Mouse (Mus musculus) urinary bladder, adult 2 months (tissue): ENCODE measurements around the gene Tbc1d10a. TPM values are rescaled to one million over a fixed set of nuclear protein-coding genes. Genes with fewer than 3 reads are reported as not detected.

Experiments used
- DNase-seq: peaks from one replicate; pipeline ENCODE4 v3.0.0; 2022; ENCODE audit warnings: low spot score
- polyA plus RNA-seq: library from polyadenylated mRNA; depleted of rRNA; stranded (reverse); fragments of >200 nt; gene quantifications from 2 replicates; pipeline ENCODE4 v1.2.3, GENCODE M21; 2012; rRNA removed

Gene Tbc1d10a
- polyA plus RNA-seq, result 92.5 and 137 TPM in 2 replicates

DNA sequence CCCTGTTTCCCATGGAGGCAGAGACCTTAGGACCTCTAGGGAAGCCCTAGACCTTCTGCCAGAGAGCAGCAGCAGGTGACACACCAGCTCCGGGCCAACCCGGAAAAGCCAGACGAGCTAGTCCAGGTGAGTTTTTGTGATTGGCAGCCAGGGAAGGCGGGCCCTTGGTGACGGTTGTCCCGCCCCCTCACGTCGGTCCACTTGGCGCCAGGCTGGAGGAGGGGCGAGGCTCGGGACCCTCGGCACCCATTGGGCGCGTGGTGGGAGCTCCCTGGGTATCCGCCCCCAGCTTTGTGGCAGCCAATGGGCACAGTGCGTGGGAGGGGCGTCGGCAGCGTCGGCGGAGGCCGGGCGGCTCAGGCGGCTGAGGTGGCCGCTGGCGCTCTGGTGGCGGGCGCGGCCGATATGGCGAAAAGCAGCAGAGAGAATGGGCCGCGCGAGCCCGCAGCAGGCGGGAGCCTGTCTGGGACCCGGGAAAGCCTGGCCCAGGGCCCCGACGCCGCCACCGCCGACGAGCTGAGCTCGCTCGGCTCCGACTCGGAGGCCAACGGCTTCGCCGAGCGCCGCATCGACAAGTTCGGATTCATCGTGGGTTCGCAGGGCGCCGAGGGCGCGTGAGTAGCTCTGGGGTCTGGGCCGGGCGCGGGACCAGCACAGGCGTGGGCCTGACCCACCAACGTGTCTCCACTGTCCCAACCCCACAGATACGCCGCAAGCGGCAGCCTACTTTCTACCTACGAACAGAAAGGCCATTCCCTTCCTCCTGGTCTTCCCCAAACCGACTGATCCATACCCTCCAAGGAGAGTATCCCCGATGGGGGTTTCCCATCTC, at the start of gene Tbc1d10a:
Gene Tbc1d10a (plus strand): TSS at position 304 of the 832 bp plus-strand sequence.
- DNase-seq, result peak; percentile 95

DNA sequence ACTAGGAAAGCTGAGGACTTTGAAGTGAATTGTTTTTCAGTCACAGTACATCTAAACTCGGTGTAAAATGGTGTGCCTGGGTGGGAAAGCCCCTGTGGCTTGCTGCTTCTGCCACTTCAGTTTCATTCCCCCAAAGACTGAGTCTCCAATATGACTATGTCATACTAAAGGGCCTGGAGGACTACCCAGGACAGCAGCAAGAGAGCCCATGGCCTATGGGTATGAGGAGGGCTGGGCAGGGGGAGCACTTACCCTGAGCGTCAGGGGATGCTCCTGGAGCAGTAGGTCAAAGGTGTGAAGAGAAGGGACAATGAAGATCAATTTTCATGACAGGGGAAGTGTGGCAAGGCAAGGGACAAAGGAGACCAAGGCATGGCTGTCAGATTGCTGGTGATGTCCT, 47.6 kb upstream of the Tbc1d10a start:
- DNase-seq, result no peak

DNA sequence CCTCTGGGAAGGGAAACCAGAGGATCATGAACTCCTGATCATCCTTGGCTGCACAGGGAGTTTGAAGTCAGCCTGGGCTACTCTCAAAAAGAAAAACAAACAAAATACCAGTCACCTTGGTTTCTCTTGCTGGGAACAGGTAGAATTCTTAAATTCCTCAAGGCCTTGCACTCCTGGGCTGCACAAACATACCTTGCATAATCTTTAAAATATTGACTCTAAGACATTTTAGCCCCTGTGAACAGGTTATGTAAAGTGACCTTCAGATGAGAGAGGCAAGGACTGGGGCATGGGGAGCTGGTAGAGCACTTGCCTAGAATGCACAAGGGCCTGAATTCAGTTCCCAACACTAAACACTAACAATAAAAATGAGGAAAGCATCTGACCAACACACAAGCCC, 45.1 kb upstream of the Tbc1d10a start:
- no peak for DNase-seq

DNA sequence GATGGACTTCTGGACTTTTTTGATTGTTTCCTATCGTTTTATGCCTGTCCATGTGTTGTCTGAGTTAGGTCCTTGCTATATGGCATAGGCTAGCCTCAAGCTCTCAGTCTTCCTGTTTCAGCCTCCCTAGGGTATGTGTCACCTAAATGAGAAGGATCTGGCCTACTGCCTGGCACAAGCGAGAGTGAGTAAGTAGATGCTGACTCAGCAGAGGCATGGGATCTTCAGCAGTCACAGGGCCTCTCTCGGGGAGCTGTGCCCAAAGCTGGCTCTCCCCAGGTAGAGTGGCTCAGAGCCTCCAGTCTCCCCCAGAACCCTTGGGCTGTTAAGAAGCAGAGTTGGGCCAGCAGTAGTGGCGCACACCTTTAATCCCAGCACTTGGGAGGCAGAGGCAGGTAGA, 44.2 kb upstream of the Tbc1d10a start:
- no peak for DNase-seq

DNA sequence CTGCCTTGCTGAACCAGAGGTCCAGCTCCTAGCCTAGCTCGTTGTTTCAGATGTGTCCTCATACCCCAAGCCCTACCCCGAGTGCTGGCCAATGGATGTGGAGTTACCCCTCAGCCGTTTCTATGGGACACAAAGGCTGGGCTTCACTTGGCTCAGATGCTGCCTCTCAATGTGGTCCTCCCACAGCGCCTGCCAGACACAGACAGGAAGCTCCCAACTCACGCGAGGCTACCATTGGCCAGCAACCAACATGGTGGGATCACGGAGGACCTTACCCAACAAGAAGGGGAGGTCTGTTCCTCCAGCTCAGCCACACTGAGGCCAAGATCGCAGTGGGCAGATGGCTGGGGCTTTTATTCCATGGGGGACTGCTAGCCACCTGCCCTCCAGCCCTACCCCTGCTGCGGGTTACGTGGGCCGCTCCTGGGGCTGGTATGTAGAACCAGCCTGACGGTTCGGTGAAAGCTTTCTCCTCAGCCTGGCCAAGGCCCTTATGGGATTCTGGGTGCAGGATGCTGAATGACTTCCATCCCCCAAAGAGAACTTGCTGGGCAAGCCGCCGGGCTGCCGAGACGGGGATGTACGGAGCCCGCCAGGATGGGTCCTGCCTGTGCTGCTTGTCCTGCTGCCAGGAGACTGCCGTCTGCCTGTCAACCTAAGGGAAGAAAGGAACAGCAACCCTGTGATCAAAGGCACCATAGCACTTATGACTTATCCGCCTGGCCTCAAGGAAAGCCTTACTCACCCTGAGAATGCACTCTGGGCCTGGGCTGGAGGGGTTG, 43.1 kb upstream of the Tbc1d10a start:
- no peak for DNase-seq

DNA sequence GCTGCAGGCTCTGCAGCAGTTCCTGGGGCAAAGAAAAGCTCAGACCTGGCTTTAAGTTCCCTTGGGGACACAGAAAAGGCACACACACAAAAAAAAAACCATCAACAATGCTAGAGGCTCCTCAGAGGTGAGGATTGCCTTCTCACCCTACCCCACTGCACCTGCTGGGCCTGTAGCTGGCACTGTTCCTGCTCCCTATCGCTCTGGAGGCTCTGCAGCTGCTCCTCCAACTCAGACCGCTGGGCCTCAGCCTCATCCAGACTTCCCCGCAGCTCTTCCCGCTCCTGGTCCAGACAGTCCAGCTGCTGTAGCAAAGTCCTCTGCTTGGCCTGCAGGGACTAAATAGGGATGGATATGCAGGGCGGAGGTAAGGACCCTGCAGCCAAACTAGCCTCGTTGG, 40.2 kb upstream of the Tbc1d10a start:
- no peak for DNase-seq

DNA sequence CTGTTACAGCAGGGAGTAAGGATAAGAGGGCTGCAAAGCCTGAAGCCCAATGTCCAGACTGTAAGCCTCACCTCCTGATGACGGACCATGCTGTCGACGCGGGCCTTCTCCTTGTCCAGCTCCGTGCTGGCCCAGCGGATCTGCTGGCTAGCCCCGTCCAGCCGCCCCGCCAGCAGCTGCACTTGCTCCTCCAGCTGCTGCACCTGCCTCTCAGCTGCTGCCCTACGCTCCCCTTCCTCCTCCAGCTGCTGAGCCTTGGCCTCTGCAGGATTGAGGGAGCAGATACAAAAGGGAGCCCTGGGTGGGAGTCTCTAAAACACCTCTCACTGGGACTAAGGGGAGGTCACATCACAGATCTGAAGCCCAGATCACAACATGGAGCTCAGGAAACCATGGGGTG, 39.5 kb upstream of the Tbc1d10a start:
- no peak for DNase-seq

DNA sequence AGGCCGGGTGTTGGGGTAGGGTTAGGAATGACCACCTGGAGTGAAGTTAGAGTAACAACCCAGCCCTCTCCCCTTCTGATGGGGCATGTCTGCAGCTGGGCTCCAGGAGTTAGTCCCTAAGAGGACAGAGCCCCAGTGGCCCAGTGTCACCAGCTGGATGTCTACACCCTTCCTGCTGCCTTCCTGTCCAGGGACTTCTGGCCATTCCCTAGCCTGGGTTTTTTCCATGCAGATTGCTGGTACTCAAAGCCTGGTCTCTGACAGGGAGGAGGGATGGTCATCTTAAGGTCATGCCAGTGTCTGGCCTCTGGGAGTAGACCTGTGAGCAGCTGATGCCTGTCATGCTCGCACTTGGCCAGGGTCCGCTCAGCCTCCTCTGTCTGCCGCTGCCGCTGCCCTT, 38.5 kb upstream of the Tbc1d10a start:
- no peak for DNase-seq

DNA sequence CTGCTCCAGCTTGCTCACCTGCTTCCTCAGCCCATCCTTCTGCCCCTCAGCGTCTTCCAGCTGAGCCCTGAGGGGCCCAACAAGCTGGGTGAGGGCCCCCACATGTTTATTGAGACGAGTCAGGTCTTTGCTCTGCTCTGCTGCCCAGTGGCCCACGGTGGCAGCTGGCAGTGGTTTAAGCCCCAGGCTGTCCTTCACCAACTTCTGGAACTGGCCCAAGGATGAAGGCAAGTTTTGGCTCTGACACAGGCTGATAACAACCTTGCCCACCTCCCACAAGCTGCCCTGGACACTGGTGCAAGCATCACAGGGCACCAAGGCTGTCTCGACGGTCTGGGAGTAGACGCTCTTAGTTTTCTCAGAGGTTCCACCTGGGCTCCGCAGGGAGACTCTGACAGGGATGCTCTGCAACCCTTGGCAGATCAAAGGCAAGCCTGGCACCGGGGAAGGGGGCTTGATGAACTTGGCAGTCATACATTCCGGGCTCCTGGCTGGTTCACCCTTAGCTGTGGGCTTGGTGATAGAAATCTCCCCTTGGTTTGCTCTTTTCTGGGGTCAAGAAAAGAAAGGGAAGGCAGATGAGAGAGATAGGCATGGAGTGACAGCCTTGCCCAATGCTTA, 37.9 kb upstream of the Tbc1d10a start:
- DNase-seq, result no peak

DNA sequence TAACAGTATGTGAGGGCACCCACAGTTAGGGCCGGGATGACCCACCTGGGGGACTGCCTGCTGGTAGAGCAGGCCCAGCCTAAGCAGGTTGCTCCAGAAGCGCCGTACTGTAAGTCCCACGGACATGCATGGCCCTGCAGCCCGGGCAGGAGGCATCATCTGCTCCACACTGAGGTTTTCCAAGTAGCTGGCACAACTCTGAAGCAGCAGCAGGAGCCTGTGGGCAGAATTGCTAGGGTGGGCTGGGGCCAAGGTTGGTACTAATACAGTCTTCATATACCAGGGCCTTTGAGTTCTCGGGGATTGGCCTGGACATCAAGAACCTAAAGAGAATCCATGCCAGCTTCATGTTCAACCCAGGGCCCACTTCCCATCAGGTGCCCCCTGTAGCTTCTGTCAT, 36.7 kb upstream of the Tbc1d10a start:
- DNase-seq, result no peak

DNA sequence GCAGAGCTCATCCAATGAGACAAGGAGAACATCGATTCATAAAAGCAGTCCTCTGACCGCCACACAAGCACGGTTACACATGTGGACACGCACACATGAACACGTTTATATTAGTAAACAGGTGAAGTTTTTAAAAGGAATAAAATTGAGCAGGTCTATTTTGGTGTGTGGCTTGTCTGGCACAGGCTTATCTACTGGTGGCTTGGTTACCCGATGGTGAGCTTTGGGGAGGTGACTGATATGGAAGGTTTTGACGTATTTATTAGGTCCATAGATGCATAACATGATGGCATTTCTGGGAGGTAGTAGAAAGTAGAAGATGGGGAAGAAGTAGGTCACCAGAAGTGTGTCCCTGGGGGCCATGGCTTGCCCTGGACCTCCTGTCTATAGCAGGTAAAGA, 32.9 kb upstream of the Tbc1d10a start:
- DNase-seq, result no peak

DNA sequence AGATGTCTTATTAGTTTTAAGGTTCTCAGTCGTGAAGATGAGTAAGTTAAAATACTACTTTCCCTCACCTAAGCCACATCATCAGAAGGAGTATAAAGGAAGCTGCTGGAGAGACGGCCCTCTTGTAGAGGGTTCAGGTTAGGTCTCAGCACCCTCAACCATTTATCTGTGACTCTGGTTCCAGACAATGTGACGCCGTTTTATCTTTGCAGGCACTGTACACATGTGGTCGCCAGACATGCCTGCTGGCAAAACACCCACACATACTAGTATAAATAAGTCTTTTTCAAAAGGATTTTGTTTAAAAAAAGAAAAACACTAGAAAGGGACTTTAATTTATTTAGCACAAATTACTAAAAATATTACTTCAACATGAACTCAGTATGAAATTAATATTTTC, 30.9 kb upstream of the Tbc1d10a start:
- no peak for DNase-seq

DNA sequence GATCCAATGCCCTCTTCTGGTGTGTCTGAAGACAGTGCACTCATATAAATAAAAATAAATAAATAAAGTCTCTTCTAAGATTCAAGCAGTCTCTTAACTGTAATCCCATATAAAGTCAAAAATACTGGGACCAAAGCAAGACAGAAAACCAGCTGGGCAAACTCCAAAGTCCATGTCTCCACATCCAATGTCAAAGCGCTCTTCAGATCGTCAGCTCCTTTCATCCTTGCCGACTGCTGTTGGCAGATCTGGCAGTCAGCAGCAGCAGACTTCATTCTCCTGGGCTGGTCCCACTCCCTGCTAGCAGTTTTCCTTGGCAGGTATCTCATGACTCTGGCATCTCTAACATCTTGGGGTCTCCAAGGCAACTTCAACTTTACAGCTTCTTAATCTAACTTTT, 27.9 kb upstream of the Tbc1d10a start:
- DNase-seq, result no peak

DNA sequence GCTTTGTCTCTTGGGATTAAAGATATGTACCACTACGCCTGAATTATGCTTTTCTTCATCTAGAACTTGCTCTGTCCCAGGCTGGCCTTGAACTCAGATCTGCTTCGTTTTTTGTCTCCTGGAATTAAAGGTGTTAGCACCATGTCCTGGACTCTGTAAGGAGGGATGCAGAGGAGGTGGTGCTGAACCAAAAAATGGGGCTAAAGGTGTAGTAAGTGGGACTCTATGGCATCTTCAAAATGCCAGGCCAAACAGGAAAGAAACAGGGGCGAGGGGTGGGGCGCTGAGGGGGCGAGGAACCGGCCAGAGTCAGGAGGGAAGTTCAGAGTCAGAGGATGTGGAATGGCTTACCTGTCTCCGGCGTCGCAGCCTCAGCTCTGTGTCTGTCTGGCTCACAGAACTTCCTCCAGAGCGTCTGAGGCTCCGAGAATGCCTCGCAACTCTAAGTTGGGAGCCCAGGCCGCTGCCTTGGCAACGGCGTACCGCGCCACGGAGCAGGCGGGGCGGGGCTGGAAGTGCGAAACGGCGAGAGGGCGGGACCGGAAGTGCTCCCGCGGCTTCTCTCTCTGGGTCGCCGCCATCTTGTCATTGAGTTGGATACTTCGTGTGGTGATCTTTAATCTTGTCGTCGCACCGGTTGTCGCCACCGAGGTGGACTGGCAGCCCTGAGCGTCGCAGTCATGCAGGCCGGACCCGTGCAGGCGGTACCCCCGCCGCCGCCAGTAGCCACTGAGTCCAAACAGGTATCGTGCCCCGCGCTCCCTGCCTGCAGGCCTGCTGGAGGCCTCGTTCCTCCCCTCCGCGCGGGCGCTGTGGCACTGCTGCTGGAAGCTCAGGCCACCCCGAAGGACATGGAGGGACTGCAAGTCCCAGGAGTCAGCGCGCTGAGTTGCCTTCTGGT, 26.5 kb upstream of the Tbc1d10a start, which contains the start of the genes Ccdc157 and Sf3a1:
Gene Ccdc157 (minus strand): TSS at position 486 of the 901 bp plus-strand sequence.
Gene Sf3a1 (plus strand): TSS at position 543 of the 901 bp plus-strand sequence.
- peak; percentile 81 for DNase-seq

DNA sequence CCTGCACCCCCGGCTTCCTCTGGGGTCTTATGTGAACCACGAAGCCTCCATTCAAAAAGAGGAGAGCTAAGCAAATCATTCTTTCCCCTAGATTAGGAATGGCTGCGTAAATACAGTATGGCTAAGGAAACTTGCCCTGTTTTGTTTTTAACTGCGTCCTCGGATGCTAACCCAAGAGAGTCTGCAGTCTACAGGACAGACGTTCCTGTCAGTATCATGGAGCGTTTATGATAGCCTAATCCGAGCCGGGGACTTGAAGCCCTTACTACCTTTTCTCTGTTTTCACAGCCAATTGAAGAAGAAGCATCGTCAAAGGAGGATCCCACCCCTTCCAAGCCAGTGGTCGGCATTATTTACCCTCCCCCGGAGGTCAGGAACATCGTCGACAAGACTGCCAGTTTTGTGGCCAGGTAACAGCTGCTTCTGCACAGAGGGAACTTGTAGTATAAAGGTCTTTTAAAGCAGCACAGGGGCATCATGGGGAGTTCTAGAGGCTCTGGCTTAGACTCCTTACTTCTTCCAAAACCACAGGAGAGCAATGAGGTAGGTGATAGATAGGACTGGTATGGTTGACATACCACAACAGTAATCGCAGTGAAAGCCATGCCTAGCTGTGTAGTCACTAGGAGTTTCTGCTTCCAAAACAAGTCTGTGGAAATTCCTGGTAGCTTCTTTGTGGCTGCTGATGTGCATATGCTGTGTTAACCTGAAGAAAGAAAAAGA, 25.7 kb upstream of the Tbc1d10a start:
- no peak for DNase-seq

DNA sequence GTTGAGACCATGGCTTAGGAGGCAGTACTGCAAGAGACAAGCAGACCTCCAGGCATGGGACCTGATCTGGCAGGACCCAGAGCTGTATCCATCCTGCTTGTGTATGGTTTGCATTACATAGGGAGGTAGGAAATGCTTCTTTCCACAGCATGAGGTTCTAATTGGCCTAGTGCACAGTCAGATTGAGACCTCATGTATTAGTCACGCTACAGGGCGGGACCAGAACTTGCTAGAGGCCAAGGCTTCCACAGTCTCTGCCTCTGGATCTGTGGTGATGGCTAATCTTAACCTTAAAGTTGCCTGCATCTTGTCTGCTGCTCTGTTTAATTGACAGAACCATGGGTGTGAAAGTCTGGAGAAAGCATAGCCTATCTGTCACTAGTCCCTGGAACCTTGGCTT, 21.9 kb upstream of the Tbc1d10a start:
- DNase-seq, result no peak

DNA sequence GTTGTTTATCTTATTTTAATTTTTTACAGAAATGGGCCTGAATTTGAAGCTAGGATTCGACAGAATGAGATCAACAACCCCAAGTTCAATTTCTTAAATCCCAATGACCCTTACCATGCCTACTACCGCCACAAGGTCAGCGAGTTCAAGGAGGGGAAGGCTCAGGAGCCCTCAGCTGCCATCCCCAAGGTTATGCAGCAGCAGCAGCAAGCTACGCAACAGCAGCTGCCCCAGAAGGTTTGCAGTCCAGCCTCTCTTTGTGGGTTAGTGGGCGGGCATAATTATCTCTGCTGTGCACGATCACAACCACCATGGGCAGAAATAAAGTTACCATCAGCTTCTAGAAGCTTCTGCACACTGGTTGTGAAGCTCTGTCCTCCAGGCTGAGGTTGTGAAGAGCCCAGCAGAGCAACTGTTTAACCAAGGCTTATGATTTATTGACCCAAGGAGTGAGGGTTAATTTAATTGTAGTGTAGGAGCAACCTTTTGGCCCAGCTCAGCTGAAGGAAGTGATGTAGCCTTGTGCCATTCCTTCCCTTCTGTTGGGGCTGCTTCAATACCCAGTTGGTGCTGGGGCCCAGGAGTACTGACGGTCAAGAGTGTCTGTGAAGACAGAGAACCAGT, 20.0 kb upstream of the Tbc1d10a start:
- DNase-seq, result no peak

DNA sequence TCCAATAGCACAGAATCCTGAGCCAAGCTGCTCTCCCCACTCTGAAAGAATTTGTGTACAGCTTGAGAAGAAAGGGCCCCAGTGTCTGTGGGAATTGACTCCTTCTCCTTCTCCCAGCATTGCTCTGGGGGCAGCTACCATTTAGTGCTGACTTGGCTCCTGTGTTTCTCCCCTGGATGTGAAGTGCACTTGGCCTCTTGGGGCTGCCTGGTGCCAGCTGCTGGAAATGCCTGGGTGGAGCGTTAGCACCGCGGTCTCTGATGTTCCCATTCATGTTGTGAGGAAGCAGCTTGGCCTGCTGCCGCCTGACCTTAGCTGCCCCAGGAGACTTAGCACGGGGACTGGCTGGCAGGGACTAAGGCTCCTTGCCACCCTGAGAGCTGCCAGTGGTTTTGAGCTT, 12.0 kb upstream of the Tbc1d10a start:
- no peak for DNase-seq

DNA sequence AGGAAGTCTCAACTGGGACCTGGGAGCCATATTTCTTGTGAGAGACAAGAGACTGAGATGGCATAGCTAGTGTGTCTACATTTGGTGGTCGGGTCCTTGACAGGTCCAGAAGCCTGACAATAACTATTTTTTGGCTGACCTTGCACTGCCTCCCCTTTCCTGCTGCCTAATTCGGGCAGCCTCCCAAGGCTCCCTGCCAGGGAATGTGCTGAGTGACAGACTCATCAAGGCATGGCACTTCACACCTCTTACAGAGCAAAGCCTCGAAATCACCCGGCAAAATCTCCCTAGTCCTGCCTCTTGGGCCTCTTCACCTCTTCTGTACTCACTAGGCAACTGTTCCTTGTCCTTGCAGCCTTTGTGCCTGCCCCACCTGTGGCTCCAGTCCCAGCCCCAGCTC, 8.9 kb upstream of the Tbc1d10a start:
- DNase-seq, result no peak

DNA sequence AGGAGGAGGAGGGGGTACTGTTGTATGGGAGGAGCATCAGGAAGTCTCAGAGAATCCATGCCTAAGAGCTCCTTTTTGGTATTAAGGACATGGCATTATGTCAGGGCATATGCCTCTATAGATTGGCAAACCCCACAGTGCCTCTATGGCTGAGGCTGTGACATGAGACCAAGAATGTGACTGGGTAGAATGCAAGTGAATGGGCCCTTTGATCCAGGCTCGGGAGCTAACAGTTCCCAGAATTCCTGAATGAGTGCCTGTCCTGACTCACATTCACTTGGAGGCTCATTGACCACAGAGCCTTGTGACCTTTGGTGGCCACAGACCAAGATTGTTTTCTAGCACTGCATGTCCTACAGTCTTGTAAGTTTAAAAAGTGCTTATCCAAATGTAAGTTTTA, 4.5 kb upstream of the Tbc1d10a start:
- DNase-seq, result no peak
